13 mouse cellular contexts compared by ENCODE assay signal in genomic region chr5:145214679-145215078, GRCm38 (mm10). TPM values are rescaled to one million over a fixed set of nuclear protein-coding genes. Genes with fewer than 3 reads are reported as not detected.
A peak's percentile ranks its signal among the peaks of the same experiment; 100 is the strongest.
DNase-seq lines count a peak whose midpoint lies in the region; ATAC-seq and TF ChIP-seq lines count a peak whose summit lies in the region.
"Had no signal": no experiment of that assay in that cellular context is flagged by ENCODE, and none has a peak within 500 bp of the region (broad histone marks: within the 10 kb centered on the region; RNA-seq: fewer than 3 reads in every experiment).

No protein-coding gene starts in this region.

- peak; percentile 75 for TF ChIP-seq CTCF in intestine, postnatal 0 days (IDR thresholded peaks at IDR 0.05; ENCODE audit: low read depth)

- H3K27me3 ChIP-seq in intestine, postnatal 0 days (replicated peaks; ENCODE audit: control insufficient read depth, insufficient read depth, low read length), result no peaks in the 10 kb centered on the region
- no peaks in the 10 kb centered on the region for H3K27me3 ChIP-seq in intestine, embryonic 15.5 days (replicated peaks)

- peaks cover 47% of the 10 kb centered on the region for H3K36me3 ChIP-seq in intestine, postnatal 0 days (ENCODE audit: control insufficient read depth, insufficient read depth)
- H3K36me3 ChIP-seq in intestine, embryonic 15.5 days, result peaks cover 8% of the 10 kb centered on the region

- no peak overlapping the region for H3K4me2 ChIP-seq in intestine, postnatal 0 days (replicated peaks; ENCODE audit: low read depth)
- no peak overlapping the region for H3K4me2 ChIP-seq in intestine, embryonic 15.5 days (replicated peaks)

- DNase-seq in lung, postnatal 36 days, result peak; percentile 31
- no peak for DNase-seq in lung, postnatal 4 days
- DNase-seq in ZHBTc4 (ENCODE audit: low read depth, low spot score) (peak; percentile 85), MN1 (ENCODE audit: low spot score) (no peak)
- DNase-seq in yolk sac, embryonic 10.5 days (ENCODE audit: low spot score), result peak; percentile 41
- DNase-seq in embryo, embryonic 10.5 days (ENCODE audit: low spot score), result no peak
- DNase-seq: cerebellum, adult 9-10 months; gastrocnemius, postnatal 10 days; left cerebral cortex, postnatal 4 days had no signal

- no peaks in the 10 kb centered on the region for H3K9me3 ChIP-seq in intestine, postnatal 0 days (ENCODE audit: control insufficient read depth)
- no peaks in the 10 kb centered on the region for H3K9me3 ChIP-seq in intestine, embryonic 15.5 days

- no peak for ATAC-seq in intestine, postnatal 0 days
- no peak for ATAC-seq in intestine, embryonic 15.5 days

- H3K4me3 ChIP-seq in intestine, postnatal 0 days (ENCODE audit: low read depth, low read length), result no peak overlapping the region
- no peak overlapping the region for H3K4me3 ChIP-seq in intestine, embryonic 15.5 days (replicated peaks)
- H3K4me3 ChIP-seq: embryonic facial prominence, embryonic 10.5 days had no signal

- H3K27ac ChIP-seq in intestine, postnatal 0 days (ENCODE audit: low read depth, low read length), result no peak overlapping the region
- no peak overlapping the region for H3K27ac ChIP-seq in intestine, embryonic 15.5 days
- H3K27ac ChIP-seq: embryonic facial prominence, embryonic 10.5 days; macrophage had no signal

- WGBS in intestine, postnatal 0 days, result 62% methylated on average over 4 of the region's 4 CpGs
- WGBS in intestine, embryonic 15.5 days, result 78% methylated on average over 4 of the region's 4 CpGs

- H3K4me1 ChIP-seq in intestine, postnatal 0 days (replicated peaks; ENCODE audit: control insufficient read depth, insufficient read depth, low read length), result no peaks in the 10 kb centered on the region
- no peaks in the 10 kb centered on the region for H3K4me1 ChIP-seq in intestine, embryonic 15.5 days (replicated peaks)
- H3K4me1 ChIP-seq: embryonic facial prominence, embryonic 10.5 days had no signal

- no peak overlapping the region for H3K9ac ChIP-seq in intestine, postnatal 0 days (ENCODE audit: low read depth, low read length)
- no peak overlapping the region for H3K9ac ChIP-seq in intestine, embryonic 15.5 days

RNA-seq across cellular contexts. Expression of gene Zkscan5, which starts 10.3 kb away (rescaled TPM):
- 4.1 and 4.6 TPM in 2 replicates for polyA plus RNA-seq in intestine, postnatal 0 days (2015; fragmentation: Nextera tagmentation; extraction: Ambion mirVana)
- 9.7 and 10.3 TPM in 2 replicates for polyA plus RNA-seq in intestine, embryonic 15.5 days (2015; fragmentation: Nextera tagmentation; extraction: Ambion mirVana)

RNA-seq across cellular contexts. Expression of gene Zkscan14, which starts 13.0 kb away (rescaled TPM):
- polyA plus RNA-seq in intestine, postnatal 0 days (2015; fragmentation: Nextera tagmentation; extraction: Ambion mirVana), result 6.4 and 9.8 TPM in 2 replicates
- 7.8 and 9.5 TPM in 2 replicates for polyA plus RNA-seq in intestine, embryonic 15.5 days (2015; fragmentation: Nextera tagmentation; extraction: Ambion mirVana)

RNA-seq across cellular contexts. Expression of gene Zfp655, which starts 16.8 kb away (rescaled TPM):
- polyA plus RNA-seq in intestine, postnatal 0 days (2015; fragmentation: Nextera tagmentation; extraction: Ambion mirVana), result 32.3 and 35.9 TPM in 2 replicates
- polyA plus RNA-seq in intestine, embryonic 15.5 days (2015; fragmentation: Nextera tagmentation; extraction: Ambion mirVana), result 33.1 and 38.6 TPM in 2 replicates

RNA-seq across cellular contexts. Expression of gene Atp5j2, which starts 22.8 kb away (rescaled TPM):
- polyA plus RNA-seq in intestine, postnatal 0 days (2015; fragmentation: Nextera tagmentation; extraction: Ambion mirVana), result 765 and 832 TPM in 2 replicates
- polyA plus RNA-seq in intestine, embryonic 15.5 days (2015; fragmentation: Nextera tagmentation; extraction: Ambion mirVana), result 899 and 947 TPM in 2 replicates

RNA-seq across cellular contexts. Expression of gene Cpsf4, which starts 47.7 kb away (rescaled TPM):
- 23.1 and 23.4 TPM in 2 replicates for polyA plus RNA-seq in intestine, postnatal 0 days (2015; fragmentation: Nextera tagmentation; extraction: Ambion mirVana)
- 43.1 and 47.1 TPM in 2 replicates for polyA plus RNA-seq in intestine, embryonic 15.5 days (2015; fragmentation: Nextera tagmentation; extraction: Ambion mirVana)

Comparison
In these comparisons a context has a peak if more than half of its experiments do, and no peak if none do; other contexts are left out.
1. DNase-seq: peak in lung, postnatal 36 days (single experiment), ZHBTc4 (single experiment) and yolk sac, embryonic 10.5 days (single experiment); none in lung, postnatal 4 days (0 of 2), embryo, embryonic 10.5 days (single experiment) and MN1 (single experiment).